Mouse (Mus musculus) limb, embryonic 14.5 days (tissue): ENCODE data around the gene Gm20388. TPM values are rescaled to one million over a fixed set of nuclear protein-coding genes. Genes with fewer than 3 reads are reported as not detected.

ENCODE experiments used
- ATAC-seq: fragments of 200-750 bp; cut with Nextera tagmentation; 2 replicates; pipeline ENCODE4 v1.8.0; 2017; ENCODE audit warnings: low read depth, moderate number of reproducible peaks, moderate TSS enrichment; ENCODE audit not compliant: low FRiP score
- DNase-seq: peaks from one replicate; pipeline ENCODE4 v3.0.0-alpha.2; 2015; ENCODE audit warnings: low spot score
- H3K27ac ChIP-seq: fragments of 300-500 bp; sonication (generic); replicated peaks from 2 replicates; pipeline ENCODE4 v1.5.1; 2014; ENCODE audit warnings: low read depth, mild to moderate bottlenecking, low read length, moderate library complexity, mixed read lengths
- H3K27me3 ChIP-seq: fragments of 300-500 bp; sonication (generic); 2 replicates; pipeline ENCODE4 v1.6.1; 2014; ENCODE audit warnings: low read length, mixed read lengths; ENCODE audit not compliant: control insufficient read depth, insufficient read depth
- H3K36me3 ChIP-seq: fragments of 300-500 bp; sonication (generic); 2 replicates; pipeline ENCODE4 v1.6.1; 2014; ENCODE audit warnings: mild to moderate bottlenecking, low read length, moderate library complexity, mixed read lengths; ENCODE audit not compliant: control insufficient read depth, insufficient read depth
- H3K4me1 ChIP-seq: fragments of 300-500 bp; sonication (generic); 2 replicates; pipeline ENCODE4 v1.6.1; 2014; ENCODE audit warnings: antibody characterized with exemption, low read length, mixed read lengths; ENCODE audit not compliant: control insufficient read depth, insufficient read depth
- H3K4me2 ChIP-seq: fragments of 300-500 bp; sonication (generic); replicated peaks from 2 replicates; pipeline ENCODE4 v1.6.1; 2014; ENCODE audit warnings: low read depth, mild to moderate bottlenecking, low read length, moderate library complexity; ENCODE audit not compliant: severe bottlenecking
- H3K4me3 ChIP-seq: fragments of 300-500 bp; sonication (generic); replicated peaks from 2 replicates; pipeline ENCODE4 v1.5.1; 2014; ENCODE audit warnings: low read length
- H3K9ac ChIP-seq: fragments of 300-500 bp; sonication (generic); 2 replicates; pipeline ENCODE4 v1.6.1; 2014; ENCODE audit warnings: mild to moderate bottlenecking, low read depth, low read length, moderate library complexity; ENCODE audit not compliant: severe bottlenecking
- H3K9me3 ChIP-seq: fragments of 300-500 bp; sonication (generic); 2 replicates; pipeline ENCODE4 v1.6.1; 2016; ENCODE audit warnings: low read length; ENCODE audit not compliant: control insufficient read depth
- POLR2A ChIP-seq: fragments of 200-500 bp; IDR thresholded peaks from 2 replicates; pipeline ENCODE4 v1.8.0; 2012; ENCODE audit warnings: inconsistent platforms, mild to moderate bottlenecking, moderate library complexity, borderline replicate concordance; ENCODE audit not compliant: insufficient read depth, insufficient read length; ENCODE audit errors: extremely low read depth
- WGBS: fragments of 180-500 bp; shearing (Covaris S2); extraction: QIAGEN DNeasy Blood & Tissue Kit; methylation state at CpG from one replicate; pipeline ENCODE4 v1.1.7; 2014; 5-methylcytosine and 5-hydroxymethylcytosine counted together
- polyA plus RNA-seq, 2 experiments: library from polyadenylated mRNA; depleted of rRNA in 1 of 2; stranded (reverse) in 1 of 2; unstranded in 1 of 2; fragments of >200 nt; fragmentation: Nextera tagmentation in 1 of 2; extraction: Ambion mirVana in 1 of 2; gene quantifications; 2 replicates each; pipeline versions ENCODE4 v1.2.1 to v1.2.3; 2012 to 2014

Gm20388 gene
- polyA plus RNA-seq, 2 experiments, result 1.9 to 49.9 TPM

- Histone ChIP-seq H3K4me3 (no peak overlapping the region), H3K27ac (no peak overlapping the region), H3K9me3 (no peaks in the 10 kb centered on the region), H3K4me1 (no peaks in the 10 kb centered on the region; the same call in 1 of the 2 replicates), H3K4me2 (no peak overlapping the region), H3K9ac (no peak overlapping the region), H3K36me3 (no peaks in the 10 kb centered on the region), H3K27me3 (no peaks in the 10 kb centered on the region)
- WGBS, result 39% methylated on average over 24 of the region's 24 CpGs
- no peak for DNase-seq
- ATAC-seq, result peak; percentile 57
- TF ChIP-seq POLR2A, result no peak
Observed at GRCm38 (mm10) chr8:120860423-120861126, 949.9 kb downstream of the Gm20388 start.

DNA sequence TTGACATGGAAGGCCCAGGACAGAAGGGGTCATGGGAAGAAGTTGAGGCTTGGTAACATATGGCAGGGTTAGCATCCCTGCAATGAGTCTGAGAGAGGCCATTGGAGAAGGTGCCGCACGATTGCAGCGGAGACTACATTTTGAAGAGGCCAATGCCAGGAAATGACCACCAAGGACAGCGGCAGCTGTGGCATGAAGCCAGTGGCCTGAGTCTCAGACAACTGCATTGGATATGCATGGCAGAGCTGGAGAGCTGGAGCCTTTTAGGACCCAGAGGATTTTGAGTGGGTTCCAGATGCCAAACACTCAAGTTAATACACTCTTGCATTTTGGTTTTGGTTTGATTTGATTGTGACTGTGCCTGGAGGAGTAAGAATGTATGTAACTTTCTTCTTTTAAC lies 953.0 kb downstream of the Gm20388 start:
- no peak for TF ChIP-seq POLR2A
- Histone ChIP-seq H3K9ac (no peak overlapping the region), H3K27ac (no peak overlapping the region), H3K4me1 (no peaks in the 10 kb centered on the region; the same call in 1 of the 2 replicates), H3K36me3 (no peaks in the 10 kb centered on the region), H3K4me3 (no peak overlapping the region), H3K4me2 (no peak overlapping the region), H3K27me3 (no peaks in the 10 kb centered on the region), H3K9me3 (no peaks in the 10 kb centered on the region)
- DNase-seq, result no peak
- 82% methylated on average over 4 of the region's 4 CpGs for WGBS
- no peak for ATAC-seq

GRCm38 (mm10) chr8:120867386-120867785 lies 956.7 kb downstream of the Gm20388 start:
- Histone ChIP-seq H3K9ac (no peak overlapping the region), H3K9me3 (no peaks in the 10 kb centered on the region), H3K36me3 (no peaks in the 10 kb centered on the region), H3K4me2 (no peak overlapping the region), H3K27ac (no peak overlapping the region), H3K4me1 (no peaks in the 10 kb centered on the region), H3K27me3 (no peaks in the 10 kb centered on the region), H3K4me3 (no peak overlapping the region)
- ATAC-seq (no peak), DNase-seq (no peak)
- 44% methylated on average over 6 of the region's 6 CpGs for WGBS
- no peak for TF ChIP-seq POLR2A

- ATAC-seq (no peak), DNase-seq (no peak)
- H3K27ac ChIP-seq, result no peak overlapping the region
- no peak overlapping the region for H3K4me3 ChIP-seq
- no peaks in the 10 kb centered on the region for H3K9me3 ChIP-seq
- 77% methylated on average over 6 of the region's 6 CpGs for WGBS
- H3K4me1 ChIP-seq, result no peaks in the 10 kb centered on the region
- H3K27me3 ChIP-seq, result peaks cover 3% of the 10 kb centered on the region; the same call in 1 of the 2 replicates
- no peak overlapping the region for H3K9ac ChIP-seq
- no peak for TF ChIP-seq POLR2A
- H3K4me2 ChIP-seq, result no peak overlapping the region
- no peaks in the 10 kb centered on the region for H3K36me3 ChIP-seq
Observed at GRCm38 (mm10) chr8:120872661-120873060, 962.0 kb downstream of the Gm20388 start.

GRCm38 (mm10) chr8:120876010-120876918 lies 965.6 kb downstream of the Gm20388 start:
- H3K4me3 ChIP-seq, result no peak overlapping the region
- H3K36me3 ChIP-seq, result no peaks in the 10 kb centered on the region
- WGBS, result 73% methylated on average over 24 of the region's 24 CpGs
- ATAC-seq (no peak), DNase-seq (no peak)
- H3K4me2 ChIP-seq, result no peak overlapping the region
- no peak for TF ChIP-seq POLR2A
- H3K27me3 ChIP-seq, result peaks cover 19% of the 10 kb centered on the region
- no peaks in the 10 kb centered on the region for H3K9me3 ChIP-seq
- no peak overlapping the region for H3K27ac ChIP-seq
- no peaks in the 10 kb centered on the region for H3K4me1 ChIP-seq
- no peak overlapping the region for H3K9ac ChIP-seq
